Mouse (Mus musculus): ENCODE results near the gene Gpr137.
"Not testable (repeated sequence)": the region's sequence is repeated elsewhere in the genome, so short reads cannot be mapped to it uniquely, and the experiment has no call there.

Gene Gpr137

DNA sequence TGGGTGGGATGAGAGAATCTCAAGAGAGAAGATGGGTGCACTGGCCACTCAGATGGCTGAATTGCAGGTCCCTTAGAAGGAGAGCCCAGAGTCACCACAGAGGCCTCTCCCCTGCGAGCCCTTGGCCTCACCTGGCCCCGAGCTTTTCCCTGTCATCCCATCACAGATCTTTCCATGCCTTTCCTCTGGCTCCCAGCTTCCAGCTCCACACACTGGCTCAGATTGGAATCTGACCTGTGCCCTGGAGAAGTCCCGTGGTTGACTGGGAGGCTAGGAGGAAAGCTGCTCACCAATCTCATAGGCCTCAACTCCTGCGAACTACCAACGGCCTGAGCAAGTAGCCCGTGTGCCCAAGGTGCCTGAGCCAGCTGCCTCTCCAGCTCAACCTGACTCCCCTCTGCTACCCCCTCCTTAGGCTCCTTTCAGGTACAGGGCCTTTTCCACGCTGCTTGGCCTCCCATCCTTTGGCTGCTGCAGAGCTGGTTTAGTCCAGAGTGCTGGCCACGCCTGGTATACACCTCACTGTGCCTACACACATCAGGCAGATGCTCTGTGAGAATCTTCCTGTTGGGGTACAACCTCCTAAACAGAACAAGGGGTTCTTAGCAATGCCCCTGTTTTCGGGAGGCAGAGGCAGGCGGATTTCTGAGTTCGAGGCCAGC is 36.7 kb downstream of the Gpr137 start:
- no peak for DNase-seq (ENCODE audit: low spot score in 2 of 2)

DNA sequence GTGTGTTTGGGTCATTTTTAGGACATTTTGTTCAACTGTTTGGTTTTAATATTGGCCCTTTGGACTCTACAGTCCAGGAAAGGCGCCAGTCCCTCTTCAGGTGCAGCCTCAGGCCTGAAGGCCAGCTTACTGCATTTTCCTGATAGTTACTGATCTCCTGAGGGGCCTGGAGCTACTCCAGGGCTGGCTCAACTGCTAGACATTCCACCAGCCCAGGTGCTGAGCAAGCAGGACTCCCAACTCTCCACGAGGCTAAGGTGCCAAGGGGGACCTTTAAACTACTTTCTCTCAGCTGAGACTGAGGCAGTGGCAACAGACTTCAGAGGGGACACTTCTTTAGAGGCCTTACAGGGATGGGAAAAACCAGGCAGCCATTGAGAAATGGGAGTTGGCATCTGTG is 37.4 kb downstream of the Gpr137 start:
- no peak for DNase-seq (ENCODE audit: low spot score in 2 of 2)

DNA sequence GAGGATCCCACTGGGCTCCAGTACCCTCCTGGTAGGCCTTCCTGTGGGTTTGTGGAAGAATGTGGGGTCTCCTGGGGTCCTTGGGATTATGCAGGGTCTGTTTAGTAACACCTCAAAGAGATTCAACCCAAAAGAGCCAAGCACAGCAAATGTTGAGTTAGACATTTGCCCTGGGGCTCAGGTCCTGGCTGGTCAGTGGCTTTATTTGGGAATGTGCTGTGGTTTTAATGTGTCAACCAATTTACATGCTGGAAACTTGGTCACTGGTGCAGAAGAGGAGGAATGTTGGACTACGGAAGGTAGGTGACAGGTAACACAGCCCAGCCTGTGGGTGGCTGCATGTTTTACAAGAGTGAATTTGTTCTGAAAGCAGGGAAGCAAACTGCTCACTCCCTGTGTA is 39.2 kb downstream of the Gpr137 start:
- no peak for DNase-seq (ENCODE audit: low spot score in 2 of 2)

- no peak for DNase-seq (ENCODE audit: low spot score in 2 of 2)
Observed at GRCm38 (mm10) chr19:6899641-6900040, 42.6 kb downstream of the Gpr137 start.

DNA sequence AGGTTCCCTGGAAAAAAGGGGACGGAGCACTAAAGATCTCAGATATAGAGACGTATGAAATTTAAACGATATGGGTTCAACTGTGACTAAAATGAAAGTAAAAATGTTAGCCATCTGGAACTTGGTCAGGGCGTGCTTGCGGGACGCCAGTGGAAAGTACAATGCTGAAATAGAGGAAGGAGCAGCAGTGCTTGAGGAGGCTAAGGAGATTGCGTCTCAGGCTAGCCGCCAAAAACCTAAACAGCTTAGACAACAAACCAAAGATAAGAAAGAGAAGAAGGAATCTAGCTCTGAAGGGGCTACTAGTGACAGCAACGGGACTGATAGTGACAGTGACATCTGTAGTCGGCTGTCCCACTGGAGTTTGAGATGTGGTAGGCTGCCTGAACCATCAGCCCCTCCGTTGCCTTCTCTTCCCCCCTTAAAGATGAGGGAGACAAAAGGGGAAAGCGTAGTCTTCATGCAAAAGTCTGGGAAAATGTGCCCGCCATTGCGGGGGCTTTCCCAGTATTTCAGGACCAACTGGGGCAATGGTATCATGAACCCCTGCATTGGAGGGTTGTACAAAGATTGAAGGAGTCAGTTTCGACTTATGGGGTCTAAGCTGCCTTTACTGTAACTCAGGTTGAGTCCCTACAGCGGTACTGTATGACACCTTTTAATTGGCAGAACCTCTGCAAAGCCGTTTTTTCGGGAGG is 46.5 kb downstream of the Gpr137 start:
- DNase-seq (ENCODE audit: low spot score in 2 of 2): not testable (repeated sequence)

DNA sequence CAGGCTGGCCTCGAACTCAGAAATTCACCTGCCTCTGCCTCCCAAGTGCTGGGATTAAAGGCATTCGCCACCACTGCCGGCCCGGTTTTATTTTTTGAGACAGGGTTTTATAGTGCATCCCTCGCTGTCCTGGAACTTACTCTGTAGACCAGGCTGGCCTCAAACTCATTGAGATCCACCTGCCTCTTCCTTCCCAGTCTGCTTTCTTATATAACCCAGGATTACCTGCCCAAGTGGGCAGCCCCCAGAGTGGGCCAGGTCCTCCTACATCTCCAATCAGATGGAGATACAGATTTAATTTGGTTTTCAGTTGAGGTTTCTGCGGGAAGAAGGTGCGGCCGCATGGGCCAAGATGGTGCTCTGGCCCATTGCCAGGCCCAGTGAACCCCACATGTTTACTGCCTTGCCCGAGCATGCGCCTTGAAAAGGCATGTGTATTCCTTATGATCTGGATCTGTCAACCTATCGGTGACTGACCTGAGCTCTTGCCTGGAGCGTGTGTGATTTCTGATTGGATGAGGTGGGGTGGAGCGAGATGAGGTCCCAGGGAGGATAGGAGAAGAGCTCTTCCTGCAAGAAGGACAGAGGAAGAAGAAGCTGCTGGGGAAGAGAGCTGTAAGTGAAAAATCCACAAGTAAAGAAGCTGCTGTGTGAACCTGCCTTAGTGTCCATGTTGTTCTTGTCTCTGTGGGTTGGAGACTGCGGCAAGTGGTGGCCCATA is 48.4 kb downstream of the Gpr137 start:
- no peak for DNase-seq (ENCODE audit: low spot score in 2 of 2)

DNA sequence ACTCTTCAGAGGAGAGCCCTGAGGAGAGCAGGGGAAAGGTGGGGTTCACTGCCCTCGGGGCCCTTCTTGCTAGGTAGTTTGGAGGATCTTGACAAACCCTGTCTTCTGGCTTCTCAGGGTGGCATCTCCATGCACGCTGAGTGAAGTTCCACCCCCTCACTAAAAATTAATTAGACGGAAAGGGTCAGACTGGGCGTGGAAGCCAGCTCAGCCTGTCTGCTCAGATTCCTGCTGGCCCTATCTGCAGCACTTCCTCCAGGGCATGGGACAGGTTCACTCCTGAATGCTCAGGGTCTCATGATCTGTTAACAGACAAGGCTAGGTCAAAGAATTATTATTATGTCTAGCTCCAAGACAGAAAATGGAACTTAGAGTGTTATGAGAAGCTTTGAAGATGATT is 49.8 kb downstream of the Gpr137 start:
- no peak for DNase-seq (ENCODE audit: low spot score in 2 of 2)
